Mouse (Mus musculus) liver, embryonic 12.5 days (tissue): ENCODE data around the gene Fis1. TPM values are rescaled to one million over a fixed set of nuclear protein-coding genes. Genes with fewer than 3 reads are reported as not detected.

ENCODE experiments used
- ATAC-seq: fragments of 200-750 bp; cut with Nextera tagmentation; 2 replicates; pipeline ENCODE4 v1.8.0; 2017; ENCODE audit warnings: moderate number of reproducible peaks, mild to moderate bottlenecking, moderate library complexity
- H3K27ac ChIP-seq: fragments of 300-500 bp; sonication (generic); 2 replicates; pipeline ENCODE4 v1.5.1; 2016; ENCODE audit warnings: mild to moderate bottlenecking
- H3K27me3 ChIP-seq: fragments of 300-500 bp; sonication (generic); replicated peaks from 2 replicates; pipeline ENCODE4 v1.6.1; 2016; ENCODE audit warnings: mild to moderate bottlenecking, moderate library complexity
- H3K36me3 ChIP-seq: fragments of 300-500 bp; sonication (generic); 2 replicates; pipeline ENCODE4 v1.6.1; 2016; ENCODE audit warnings: mild to moderate bottlenecking, moderate library complexity
- H3K4me1 ChIP-seq: fragments of 300-500 bp; sonication (generic); 2 replicates; pipeline ENCODE4 v1.6.1; 2016
- H3K4me2 ChIP-seq: fragments of 300-500 bp; sonication (generic); 2 replicates; pipeline ENCODE4 v1.6.1; 2016; ENCODE audit warnings: mild to moderate bottlenecking, moderate library complexity
- H3K4me3 ChIP-seq: fragments of 300-500 bp; sonication (generic); 2 replicates; pipeline ENCODE4 v1.5.1; 2016; ENCODE audit warnings: mild to moderate bottlenecking, moderate library complexity
- H3K9ac ChIP-seq: fragments of 300-500 bp; sonication (generic); 2 replicates; pipeline ENCODE4 v1.6.1; 2016; ENCODE audit warnings: mild to moderate bottlenecking, moderate library complexity
- H3K9me3 ChIP-seq: fragments of 300-500 bp; sonication (generic); replicated peaks from 2 replicates; pipeline ENCODE4 v1.6.1; 2016; ENCODE audit warnings: mild to moderate bottlenecking, moderate library complexity
- WGBS: fragments of 180-500 bp; shearing (Covaris S2); methylation state at CpG from one replicate; pipeline ENCODE4 v1.1.7; 2016; ENCODE audit not compliant: insufficient replicate concordance; 5-methylcytosine and 5-hydroxymethylcytosine counted together
- microRNA counts: library from miRNA; unstranded; fragments of <30 nt; microRNA quantifications from one replicate; lab custom pipeline; 2017
- microRNA-seq: library from miRNA; unstranded; fragments of <30 nt; microRNA quantifications from one replicate; pipeline ENCODE4, GENCODE M21; 2017
- polyA plus RNA-seq: library from polyadenylated mRNA; unstranded; fragments of >200 nt; fragmentation: Nextera tagmentation; extraction: Ambion mirVana; gene quantifications from 2 replicates; pipeline ENCODE4 v1.2.1, GENCODE M21; 2016

Fis1 gene
- polyA plus RNA-seq, 1 experiment from 2014 or later, result 210 TPM

DNA sequence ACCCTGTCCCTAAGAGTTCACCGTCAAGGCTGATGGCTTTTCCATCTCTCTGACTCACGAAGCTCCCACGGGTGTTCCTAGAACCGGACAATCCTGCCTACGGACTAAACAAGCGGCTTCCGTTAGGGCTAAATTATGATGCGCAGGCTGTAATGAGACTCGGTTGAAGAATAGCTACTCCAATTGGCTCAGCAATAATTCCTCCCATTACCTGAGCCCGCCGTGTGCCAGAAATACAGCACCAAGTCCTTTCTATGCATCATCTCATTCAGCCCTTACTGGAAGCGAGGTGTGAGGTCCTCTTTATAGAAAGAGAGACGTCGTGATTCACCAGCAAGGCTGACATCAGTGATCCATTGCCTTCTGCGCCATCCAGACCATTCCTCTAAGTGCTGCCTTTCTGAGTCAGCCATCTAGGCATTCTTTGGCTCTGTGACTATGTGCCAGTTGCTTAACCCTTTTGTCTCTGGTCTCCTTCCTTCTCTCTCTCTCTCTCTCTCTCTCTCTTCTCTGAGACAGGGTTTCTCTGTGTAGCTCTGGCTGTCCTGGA is 59.4 kb downstream of the Fis1 start:
- Histone ChIP-seq H3K4me3 (no peak overlapping the region), H3K36me3 (no peaks in the 10 kb centered on the region), H3K9ac (no peak overlapping the region), H3K4me1 (no peaks in the 10 kb centered on the region), H3K27me3 (peaks cover 14% of the 10 kb centered on the region), H3K9me3 (peaks cover 7% of the 10 kb centered on the region), H3K27ac (no peak overlapping the region), H3K4me2 (no peak overlapping the region)
- WGBS, result 63% methylated on average over 15 of the region's 15 CpGs
- ATAC-seq, result no peak

MicroRNA genes within 50 kb of the gene (microRNA counts, 519-probe panel; counts per million panel counts)
- microRNA mmu-miR-702 (lab: Ali Mortazavi, UCI), result 582 counts per million, percentile 70 among the panel's probes with 10 or more counts

Small RNA genes lying within 50 kb of the gene (microRNA-seq; reads per million reads assigned to microRNA genes)
- 34.4 reads per million, percentile 37 among the genes with 10 or more reads in this experiment for gene Mir702

Other genes starting within 250 kb of the Fis1 start
- 2.6 and 4.0 TPM in 2 replicates for gene Col26a1, start 70.1 kb upstream of the Fis1 start, polyA plus RNA-seq
- gene Ift22, start 45.1 kb upstream of the Fis1 start, polyA plus RNA-seq, result 15.4 and 15.7 TPM in 2 replicates
- 2.2 TPM in 2 replicates for gene Cldn15, start 13.3 kb downstream of the Fis1 start, polyA plus RNA-seq
- gene Plod3, start 33.7 kb downstream of the Fis1 start, polyA plus RNA-seq, result 17.3 and 22.1 TPM in 2 replicates
- 67.0 and 68.7 TPM in 2 replicates for gene Znhit1, start 34.7 kb downstream of the Fis1 start, polyA plus RNA-seq
- not detected in 2 replicates for gene Vgf, start 73.1 kb downstream of the Fis1 start, polyA plus RNA-seq
- 119 and 121 TPM in 2 replicates for gene Ap1s1, start 92.9 kb downstream of the Fis1 start, polyA plus RNA-seq
- gene Serpine1, start 119.0 kb downstream of the Fis1 start, polyA plus RNA-seq, result 0.19 TPM in 1 of 2 replicates, not detected in the other
- 8.6 and 10.3 TPM in 2 replicates for gene Trim56, start 162.9 kb downstream of the Fis1 start, polyA plus RNA-seq
- not detected in 2 replicates for gene Muc3, start 196.0 kb downstream of the Fis1 start, polyA plus RNA-seq